Mouse (Mus musculus) ES-Bruce4 (cell line): ENCODE measurements around the gene Bckdhb.

Source experiments
- CTCF ChIP-seq: IDR thresholded peaks from one replicate; pipeline ENCODE4 v1.8.1; 2011; ENCODE audit warnings: low read depth, low read length
- EP300 ChIP-seq: IDR thresholded peaks from 2 replicates; pipeline ENCODE4 v1.6.1; 2011; ENCODE audit warnings: low read depth, low read length; ENCODE audit not compliant: insufficient read depth
- POLR2A ChIP-seq: IDR thresholded peaks from one replicate; pipeline ENCODE4 v1.8.1; 2011; ENCODE audit warnings: low read length; ENCODE audit not compliant: insufficient read depth

DNA sequence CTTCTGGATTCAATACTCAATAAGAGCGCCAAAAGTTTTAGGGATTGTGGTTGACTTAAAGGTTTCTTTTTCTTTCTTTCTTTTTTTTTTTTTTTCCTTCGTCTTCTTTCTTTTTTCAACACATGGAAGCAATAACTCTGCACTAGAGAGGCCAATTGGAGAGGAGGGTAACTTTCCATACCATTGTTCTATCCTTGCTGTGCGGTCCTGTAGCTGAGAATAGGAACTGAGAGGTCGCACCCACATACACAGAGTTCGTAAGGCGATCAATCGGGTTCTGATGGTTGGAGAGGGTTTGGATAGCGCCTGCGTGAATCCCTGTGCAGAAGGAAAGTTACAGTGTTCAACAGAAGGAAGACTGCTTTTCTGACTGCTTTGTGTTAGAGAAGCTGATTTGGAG is 148.3 kb downstream of the Bckdhb start:
- TF ChIP-seq POLR2A, result no peak
- TF ChIP-seq CTCF, result no peak
- TF ChIP-seq EP300, result no peak
